Mouse (Mus musculus): ENCODE data around the gene Agbl5.

Agbl5 gene

DNA sequence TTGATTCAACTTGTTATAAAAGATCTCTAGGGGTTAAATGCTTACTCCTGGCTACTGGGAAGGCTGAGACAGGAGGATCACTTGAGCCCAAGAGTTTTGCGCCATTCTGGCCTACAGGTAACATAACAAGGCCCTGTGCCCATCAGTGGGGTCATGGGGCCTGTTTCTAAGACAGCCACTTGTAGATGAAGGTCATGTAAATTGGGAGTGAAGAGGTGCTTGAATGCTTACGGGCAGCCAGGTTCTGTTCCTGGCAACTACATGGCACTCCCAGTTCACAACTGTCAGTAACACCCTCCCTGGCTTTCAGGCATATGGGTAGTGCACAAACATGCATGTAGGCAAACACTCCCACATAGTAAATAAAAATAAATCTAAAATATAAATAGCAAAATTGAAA lies 62.4 kb downstream of the Agbl5 start:
- no peak for DNase-seq (ENCODE audit: low read depth, low spot score)

DNA sequence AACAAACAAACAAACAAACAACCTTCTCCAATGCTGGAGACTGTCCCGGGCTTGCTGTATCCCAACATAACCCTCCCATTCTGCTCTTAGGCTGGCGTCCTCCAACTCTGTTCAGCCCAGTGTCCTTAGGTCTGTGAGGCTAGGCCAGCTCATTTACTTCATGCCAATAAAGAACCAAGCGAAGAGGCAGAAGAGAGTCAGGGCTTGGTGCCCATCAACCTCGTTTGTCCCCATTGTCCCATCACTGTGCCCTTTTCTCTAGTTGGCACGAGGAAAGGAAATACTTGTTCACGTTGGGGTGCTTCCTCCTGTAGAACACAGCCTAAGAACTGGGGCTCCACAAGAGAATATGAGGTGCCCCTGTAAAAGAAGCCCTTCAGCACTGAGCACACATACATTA lies 63.2 kb downstream of the Agbl5 start:
- no peak for DNase-seq (ENCODE audit: low read depth, low spot score)

DNA sequence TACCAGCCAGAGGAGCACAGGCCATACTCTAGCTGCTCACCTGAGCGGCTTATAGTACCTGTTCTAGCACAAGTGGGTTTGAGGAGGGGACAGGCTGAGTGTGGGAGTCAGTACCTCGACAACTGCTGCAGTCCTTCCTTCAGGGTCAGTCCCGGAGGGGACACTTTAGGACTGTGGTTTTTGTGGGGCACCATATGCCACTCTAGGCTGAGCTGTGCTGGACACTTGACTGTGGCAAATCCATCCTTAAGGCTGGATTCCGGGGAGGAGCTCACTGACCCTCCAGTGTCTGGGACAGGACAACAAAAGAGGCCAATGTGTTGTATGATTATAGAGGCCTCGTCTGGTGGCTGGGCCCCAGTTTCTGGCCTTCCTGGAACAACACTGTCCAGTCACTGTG lies 64.1 kb downstream of the Agbl5 start:
- DNase-seq (ENCODE audit: low read depth, low spot score): no peak

GRCm38 (mm10) chr5:30954065-30954464 lies 65.6 kb downstream of the Agbl5 start:
- DNase-seq (ENCODE audit: low read depth, low spot score): no peak

GRCm38 (mm10) chr5:30954556-30954955 lies 66.1 kb downstream of the Agbl5 start:
- DNase-seq (ENCODE audit: low read depth, low spot score): no peak

- no peak for DNase-seq (ENCODE audit: low read depth, low spot score)
Measured at GRCm38 (mm10) chr5:30955751-30956150, 67.3 kb downstream of the Agbl5 start.
